Mouse (Mus musculus): ENCODE measurements at regions not wholly inside any gene's neighbourhood (a gene's known extent, or its start where the extent isn't known, plus 50 kb on each side); places are given as distances from the start of the nearest gene placed in this dataset.

DNA sequence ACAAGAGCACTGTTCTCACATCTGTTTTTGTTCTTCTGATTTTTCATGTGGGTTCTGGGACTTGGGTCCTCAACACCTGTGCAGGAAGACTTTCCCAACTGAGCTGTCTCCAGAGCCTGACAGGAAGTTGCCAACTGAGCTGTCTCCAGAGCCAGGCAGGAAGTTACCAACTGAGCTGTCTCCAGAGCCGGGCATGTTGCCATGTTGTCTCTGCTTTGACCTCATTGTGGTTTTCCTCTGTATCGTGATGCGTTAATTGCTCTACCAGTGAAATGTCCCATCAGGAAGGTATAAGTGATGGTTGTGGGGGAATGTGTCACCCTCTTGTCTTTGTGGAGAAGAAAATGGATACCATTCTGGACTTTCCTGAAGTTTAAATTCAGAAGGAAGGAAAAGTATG is 54.4 kb upstream of the Olfm4 start:
- no peak for DNase-seq (ENCODE audit: extremely low spot score in 1 of 2, low spot score in 1 of 2)

DNA sequence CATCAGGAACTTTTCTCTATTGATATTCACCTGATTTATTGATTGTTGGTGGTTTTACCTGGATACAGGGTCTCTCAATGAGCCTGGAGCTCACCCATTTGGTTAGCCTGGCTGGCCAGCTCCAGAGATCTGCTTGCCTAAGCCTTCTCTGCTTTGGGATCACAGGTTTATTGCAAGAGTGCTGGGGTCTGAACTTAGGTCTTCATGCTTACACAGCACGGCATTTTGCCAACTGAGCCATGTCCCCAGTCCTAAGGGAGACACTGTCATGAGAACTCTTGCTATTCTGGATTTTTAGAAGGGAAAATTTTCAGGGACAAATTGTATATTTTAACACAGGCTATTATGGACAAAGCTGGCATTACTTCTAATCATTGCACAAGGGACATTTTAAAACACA is 56.7 kb upstream of the Olfm4 start:
- no peak for DNase-seq (ENCODE audit: extremely low spot score in 1 of 2, low spot score in 1 of 2)

DNA sequence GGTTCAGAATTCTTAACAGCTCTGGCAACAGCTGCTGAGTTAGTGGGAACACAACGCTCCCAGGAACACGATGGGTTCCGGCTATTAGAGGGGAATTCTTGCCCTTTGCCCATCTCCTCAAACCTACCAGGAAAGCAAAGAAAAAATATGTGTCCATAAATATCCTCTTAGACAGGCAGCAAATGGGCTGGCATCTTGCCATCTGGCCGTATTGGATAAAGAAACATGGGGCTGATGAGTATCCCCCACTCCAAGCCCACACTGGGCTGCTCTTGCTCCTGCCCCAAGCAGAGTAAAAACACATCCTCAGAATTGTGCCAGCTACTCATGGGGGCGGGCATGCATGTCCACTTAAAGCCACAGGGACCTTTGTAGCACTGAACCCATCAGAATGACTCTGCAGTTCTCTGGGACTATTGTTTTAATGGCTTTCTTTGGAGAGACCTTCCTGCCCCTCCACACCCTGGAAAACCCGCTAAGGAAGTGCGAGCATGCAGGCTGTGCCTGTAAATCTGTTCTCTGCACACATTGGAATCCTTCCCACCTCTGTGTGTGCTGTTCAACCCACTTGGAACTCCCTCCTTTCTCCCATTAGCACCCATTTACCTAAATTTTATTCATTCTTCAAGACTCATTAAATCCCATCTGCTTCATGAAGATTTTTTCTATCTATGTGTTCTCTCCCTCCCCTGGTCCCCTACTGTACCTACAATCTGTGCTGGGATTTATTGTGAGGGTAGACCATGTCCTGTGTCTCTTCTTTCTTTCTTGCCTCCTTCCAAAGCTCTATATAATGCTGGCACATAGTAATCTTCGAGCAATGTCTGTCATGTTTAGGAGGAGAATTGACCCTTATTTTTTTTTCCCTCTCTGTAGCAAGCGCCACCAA is 66.7 kb upstream of the Olfm4 start:
- peak in 1 of 2 experiments; percentile 40 for DNase-seq (ENCODE audit: extremely low spot score in 1 of 2, low spot score in 1 of 2)

DNA sequence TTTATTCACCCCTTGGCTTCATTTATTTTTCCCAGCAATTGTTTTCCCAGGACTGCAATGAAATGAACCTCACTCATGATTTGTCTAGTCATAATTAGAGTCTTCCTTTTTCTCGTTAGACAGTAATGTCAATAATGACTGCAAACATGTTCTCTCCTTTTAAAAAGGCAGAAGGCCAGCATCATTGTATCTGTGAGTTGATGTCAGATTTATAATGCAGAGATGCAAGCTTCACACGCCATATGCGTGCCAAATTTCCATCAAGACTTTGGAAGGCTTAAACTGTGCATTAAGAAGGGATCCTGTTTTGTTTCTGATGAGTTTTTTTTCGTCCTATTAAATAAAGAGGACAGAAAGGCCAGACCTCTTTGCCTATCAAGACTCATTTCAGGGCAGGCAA is 68.9 kb upstream of the Olfm4 start:
- DNase-seq (ENCODE audit: extremely low spot score in 1 of 2, low spot score in 1 of 2), result no peak

DNA sequence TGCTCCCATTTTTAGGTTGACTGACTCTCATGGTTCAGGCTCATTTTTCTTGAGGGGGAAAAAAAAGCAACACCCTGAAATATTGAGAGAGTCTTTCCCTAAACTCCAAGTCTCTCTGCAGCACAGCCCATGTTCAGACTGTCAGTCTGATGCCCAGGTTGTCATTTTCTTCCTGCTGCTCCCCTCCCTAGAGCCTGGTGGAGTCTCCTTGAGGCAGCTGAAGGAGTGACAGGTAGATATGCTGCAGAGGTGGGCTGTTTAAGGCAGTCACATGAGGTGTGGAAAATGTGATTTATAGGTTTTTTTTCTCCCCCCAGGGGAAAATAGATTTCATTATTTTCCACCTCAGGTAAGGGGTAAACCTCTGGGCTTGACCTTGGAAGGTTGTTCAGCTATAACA is 70.6 kb upstream of the Olfm4 start:
- DNase-seq (ENCODE audit: extremely low spot score in 1 of 2, low spot score in 1 of 2), result no peak

DNA sequence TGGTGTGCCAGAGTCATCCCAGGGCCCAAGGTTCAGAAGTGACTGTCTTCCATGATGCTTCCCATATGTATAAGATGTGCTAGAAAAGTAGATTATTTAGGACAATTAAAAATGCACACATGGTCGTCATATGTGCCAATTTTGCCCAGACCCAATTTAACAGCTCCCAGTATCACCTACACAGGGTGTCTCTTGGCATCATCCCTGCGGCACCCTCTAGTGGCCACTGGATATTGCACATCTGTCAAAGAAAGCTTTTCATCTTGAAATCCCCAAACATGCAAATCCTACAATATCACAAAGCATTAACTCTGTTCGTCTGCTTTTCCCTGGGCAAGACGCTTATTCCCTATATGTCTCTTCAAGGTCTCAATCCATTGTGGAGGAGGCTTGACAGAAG is 71.3 kb upstream of the Olfm4 start:
- peak; percentile 44 to 85 for DNase-seq (ENCODE audit: extremely low spot score in 1 of 2, low spot score in 1 of 2)

DNA sequence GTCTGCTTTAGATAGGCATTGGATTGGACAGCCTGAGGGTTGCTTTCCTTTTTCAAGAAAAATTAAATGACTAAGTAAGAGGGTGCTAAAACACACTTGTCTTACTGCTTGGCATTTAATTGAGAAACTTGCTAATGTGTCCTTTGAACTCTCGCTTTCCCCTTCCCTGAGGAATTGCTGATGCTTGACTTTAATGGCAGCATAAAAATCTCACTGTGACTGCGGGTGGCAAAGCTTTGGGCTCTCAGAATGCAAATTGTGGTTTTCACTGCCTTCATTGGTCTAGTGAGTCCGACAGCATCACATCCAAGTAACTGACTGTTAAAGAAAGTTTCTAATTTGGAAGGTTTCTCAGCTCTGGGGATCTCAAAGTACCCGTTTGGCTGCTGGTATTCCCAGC is 76.1 kb upstream of the Olfm4 start:
- DNase-seq (ENCODE audit: extremely low spot score in 1 of 2, low spot score in 1 of 2), result no peak

DNA sequence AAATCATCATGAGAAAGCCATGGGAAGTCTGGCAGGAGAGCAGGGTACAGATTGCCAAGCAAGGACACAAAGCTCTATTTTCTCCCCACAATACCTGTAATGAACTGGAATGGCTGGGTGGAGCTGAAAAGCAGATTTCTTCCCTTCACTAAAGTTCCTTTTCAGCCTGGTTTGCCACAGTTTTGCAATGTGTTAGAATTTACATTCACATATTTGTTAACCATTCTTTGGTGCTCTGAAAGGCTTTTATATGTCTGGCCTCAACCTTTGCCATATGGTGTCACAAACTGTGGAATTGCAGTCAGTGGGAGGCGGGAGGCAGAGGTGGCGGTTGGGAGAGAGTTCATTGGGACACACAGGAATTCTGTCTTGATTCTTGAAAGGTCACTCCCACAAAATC is 78.3 kb upstream of the Olfm4 start:
- no peak for DNase-seq (ENCODE audit: extremely low spot score in 1 of 2, low spot score in 1 of 2)

DNA sequence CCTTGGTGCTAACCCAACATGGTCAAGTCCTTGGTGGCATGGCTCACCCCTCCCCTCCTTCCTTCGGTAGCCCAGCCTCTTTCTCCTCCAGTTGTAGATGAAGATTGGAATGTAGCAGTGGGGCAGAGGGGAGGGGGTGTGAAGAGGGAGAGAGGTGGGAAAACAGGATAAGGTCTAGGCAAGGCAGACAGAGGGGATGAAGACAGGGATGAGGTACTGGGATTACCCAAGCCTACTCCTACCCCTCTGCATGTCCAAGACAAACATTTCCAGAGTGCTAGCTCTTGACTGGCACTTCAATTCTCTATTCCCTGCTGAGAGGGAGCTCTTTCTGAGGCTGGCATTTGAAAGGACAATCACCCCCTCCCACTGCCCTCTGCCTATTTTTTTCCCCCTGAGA is 81.5 kb upstream of the Olfm4 start:
- DNase-seq (ENCODE audit: extremely low spot score in 1 of 2, low spot score in 1 of 2), result no peak

DNA sequence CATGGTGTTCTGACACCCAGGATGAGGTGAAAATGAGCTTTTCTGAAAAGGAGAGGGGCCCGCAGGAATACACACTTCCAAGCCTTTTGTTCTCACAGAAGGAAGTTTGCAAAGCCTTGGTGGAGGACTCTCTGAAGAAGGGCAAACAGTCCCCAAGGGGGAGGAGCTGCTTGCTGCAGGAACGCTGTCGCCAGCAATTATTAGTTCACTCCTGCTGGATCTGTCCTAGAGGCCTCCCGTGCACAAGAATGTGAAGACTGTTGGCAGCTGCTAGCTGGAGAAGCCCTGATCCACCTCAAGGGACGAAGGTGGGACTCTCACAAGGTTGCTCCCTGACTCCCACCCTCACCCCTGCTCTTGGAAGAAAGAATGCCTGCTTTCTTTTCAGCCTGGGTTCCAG is 85.6 kb upstream of the Olfm4 start:
- no peak for DNase-seq (ENCODE audit: extremely low spot score in 1 of 2, low spot score in 1 of 2)

DNA sequence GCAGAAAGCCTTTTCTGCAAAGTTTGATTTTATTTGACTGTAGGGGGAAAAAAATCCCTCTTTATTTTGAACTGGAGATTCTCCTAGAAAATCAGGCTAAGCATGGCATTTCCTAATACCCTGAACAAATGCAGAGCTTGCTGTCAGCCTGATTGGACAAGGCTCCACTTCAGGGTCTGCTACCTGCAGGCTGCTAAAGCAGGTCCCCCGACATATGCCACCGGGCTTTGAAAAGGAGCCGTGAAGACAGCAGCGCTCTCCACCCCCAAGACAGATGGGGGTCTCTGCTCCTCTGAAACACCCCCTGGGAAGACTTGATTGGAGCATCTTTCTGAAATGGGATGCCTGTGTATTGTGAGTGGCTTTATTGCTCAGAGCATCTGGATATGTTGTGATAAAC is 90.6 kb upstream of the Olfm4 start:
- DNase-seq (ENCODE audit: extremely low spot score in 1 of 2, low spot score in 1 of 2), result no peak

DNA sequence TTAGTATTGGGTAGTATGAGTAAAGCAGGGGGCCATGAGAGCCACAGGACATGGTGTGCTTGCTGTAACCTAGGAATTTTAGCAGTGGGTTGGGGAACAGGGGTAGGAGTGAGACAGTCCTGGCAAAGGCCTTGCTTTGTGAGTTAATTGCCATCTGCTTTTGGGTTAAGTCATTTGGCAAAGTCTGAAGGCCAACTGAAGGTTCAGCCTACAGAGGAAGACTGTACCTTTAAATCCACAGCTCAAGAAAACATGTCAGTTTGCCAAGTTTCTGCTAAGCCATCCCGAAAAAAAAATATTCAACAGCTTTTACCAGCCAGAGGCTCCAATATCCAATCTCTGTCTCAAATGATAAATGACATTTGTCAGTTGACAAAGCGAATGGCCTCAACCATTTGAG is 93.2 kb upstream of the Olfm4 start:
- DNase-seq (ENCODE audit: extremely low spot score in 1 of 2, low spot score in 1 of 2), result no peak

DNA sequence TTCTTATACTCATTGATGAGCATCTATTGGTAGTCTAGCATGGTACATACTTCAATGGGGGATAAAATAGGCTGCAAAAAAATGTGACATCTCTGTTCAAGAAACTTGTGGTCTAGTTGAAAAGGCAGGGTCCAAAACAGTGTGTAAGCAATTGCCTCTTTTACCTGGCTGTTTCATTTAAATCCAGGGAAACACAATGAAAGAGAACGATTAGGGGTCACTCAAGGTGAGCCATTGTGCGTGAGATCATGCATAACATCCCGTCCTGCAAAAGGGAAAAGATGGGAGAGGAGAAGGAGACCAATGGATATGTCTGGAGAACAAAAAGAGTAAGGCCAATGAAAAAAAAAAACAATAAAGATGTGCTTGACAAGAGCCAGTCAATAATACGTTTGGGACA is 93.6 kb upstream of the Olfm4 start:
- DNase-seq (ENCODE audit: extremely low spot score in 1 of 2, low spot score in 1 of 2), result no peak

DNA sequence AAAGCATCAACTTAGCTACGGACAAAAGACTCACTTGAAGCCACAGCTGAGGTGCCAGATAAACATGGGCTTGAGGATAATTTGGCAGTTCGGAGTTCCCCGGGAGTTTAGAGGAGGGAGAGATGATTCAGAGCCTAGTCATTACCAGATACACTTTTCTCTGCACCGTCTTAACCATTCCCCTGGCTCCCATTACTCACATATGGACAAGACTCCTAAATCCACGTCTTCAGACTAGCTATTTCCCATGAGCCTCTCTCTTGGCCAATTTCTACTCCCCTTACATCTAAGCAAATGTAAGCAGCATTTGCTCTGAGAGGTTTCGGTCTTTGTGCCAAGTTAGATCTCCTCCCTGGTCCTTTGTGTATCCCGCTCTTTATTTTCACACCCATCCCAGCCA is 100.4 kb upstream of the Olfm4 start:
- DNase-seq (ENCODE audit: extremely low spot score in 1 of 2, low spot score in 1 of 2), result no peak

DNA sequence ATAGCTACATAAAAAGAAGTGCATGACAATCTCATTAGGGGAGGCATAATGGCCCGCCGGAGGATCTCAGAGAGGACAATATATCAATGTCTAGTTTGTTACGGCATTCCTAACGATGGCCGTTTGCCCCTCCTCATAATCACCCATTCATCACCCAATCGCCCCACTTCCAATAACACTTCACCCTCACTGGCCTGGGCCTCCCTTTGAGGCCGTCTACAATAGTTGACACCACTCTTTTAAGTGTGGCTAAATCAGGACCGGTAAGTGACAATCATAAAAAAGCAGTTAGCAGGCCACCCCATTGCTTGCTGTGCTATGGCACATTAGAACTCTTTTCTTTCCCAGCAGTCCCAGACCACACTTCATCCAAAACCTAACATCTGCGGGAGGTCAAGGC is 102.2 kb upstream of the Olfm4 start:
- no peak for DNase-seq (ENCODE audit: extremely low spot score in 1 of 2, low spot score in 1 of 2)

DNA sequence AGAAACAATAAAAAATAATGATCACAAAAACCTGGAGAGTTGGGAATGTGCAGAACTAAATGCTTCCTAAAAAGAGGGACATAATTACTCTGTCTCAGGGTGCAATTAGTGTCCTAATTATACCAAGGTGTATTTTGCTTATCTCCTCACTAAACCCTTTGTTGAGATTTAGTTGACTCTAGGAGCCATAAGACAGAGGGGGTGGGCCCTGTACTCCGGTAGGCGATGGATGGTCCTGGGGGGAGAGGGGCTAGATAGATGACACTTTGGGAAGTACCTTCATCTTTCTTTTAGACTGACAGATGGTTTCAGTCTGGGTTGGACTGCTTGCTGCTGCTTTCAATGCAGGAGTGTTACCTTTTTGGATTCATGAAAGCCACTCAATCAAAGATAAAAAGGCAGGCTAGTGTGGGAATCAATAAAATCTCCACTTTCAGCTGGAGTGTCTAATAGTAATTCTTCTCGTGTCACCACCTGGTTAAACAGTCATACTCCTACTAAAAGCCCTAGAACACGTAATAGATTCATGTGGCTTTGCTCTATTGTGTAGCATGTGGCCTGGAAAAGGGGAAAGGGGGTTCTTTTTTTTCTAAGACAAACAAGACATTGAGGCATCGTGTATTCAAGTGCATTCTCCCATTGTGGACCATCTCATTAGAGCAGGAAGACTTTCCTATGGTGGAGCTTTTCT is 103.7 kb upstream of the Olfm4 start:
- no peak for DNase-seq (ENCODE audit: extremely low spot score in 1 of 2, low spot score in 1 of 2)

DNA sequence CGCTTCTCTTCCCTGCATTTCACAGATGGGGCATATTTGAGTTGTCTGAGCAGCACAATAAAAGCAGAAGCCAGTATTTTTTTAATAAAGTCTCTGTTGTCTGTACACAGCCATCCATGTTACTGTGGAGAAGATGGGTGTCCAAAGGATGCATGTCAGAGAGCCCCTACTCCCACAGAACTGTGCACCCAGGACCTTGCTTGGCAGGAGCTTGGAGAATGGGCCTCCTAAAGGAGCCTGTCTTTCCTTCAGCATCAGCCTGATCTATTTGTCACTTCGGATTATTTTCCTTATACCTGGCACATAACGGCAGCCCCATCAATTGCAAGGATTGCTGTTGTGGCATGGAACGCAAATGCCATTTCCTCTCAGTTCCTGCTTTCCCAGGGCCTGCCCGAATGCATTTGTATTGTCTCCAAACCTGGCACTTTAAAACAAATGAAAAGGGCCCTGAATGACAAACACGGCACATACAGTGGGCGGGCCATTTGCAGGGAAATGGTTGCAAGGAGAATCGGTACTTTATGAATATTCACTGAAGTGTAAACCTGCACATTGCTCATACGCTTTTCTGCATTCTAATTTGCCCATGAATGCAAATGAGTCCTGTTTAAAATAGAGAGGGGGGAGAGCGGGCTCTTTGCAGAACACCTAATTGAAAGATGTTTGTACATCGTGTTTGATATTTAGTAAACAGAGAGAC is 104.4 kb upstream of the Olfm4 start:
- DNase-seq (ENCODE audit: extremely low spot score in 1 of 2, low spot score in 1 of 2), result peak in 1 of 2 experiments; percentile 12

DNA sequence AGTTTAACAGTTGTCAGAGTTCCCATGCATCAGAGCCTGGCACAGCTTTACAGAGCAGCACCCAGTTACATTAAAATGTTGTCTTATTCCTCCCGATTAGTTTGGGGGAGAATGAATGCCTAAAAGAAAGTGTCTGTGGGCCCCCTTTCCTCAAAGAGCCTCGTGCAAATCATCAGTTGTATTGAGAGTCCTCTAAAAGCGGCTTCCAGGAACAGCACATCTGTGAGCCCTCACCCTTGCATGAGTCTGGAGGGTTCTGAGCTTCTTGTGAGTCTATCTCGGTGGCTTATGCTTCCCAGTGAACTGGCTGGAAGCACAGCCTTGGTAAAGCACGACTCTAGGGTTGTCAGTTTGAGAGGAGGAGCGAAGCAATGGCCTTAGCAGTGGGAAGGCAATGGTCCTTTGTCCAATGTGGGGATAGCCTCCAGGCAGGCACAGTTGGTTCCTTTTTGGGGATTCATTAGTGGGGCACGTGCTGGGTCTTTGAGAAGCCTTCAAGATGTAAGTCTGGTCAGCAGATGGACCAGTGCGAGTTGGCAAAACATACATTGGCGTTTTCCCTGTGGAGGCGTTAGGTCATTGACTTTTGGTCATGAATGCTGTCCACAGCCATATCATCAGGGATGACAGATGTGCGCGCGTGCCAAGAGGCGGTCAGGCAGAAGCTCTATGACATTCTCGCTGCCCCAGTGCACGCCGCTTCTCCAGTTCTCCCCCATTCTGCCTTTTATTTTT is 105.4 kb upstream of the Olfm4 start:
- no peak for DNase-seq (ENCODE audit: extremely low spot score in 1 of 2, low spot score in 1 of 2)

DNA sequence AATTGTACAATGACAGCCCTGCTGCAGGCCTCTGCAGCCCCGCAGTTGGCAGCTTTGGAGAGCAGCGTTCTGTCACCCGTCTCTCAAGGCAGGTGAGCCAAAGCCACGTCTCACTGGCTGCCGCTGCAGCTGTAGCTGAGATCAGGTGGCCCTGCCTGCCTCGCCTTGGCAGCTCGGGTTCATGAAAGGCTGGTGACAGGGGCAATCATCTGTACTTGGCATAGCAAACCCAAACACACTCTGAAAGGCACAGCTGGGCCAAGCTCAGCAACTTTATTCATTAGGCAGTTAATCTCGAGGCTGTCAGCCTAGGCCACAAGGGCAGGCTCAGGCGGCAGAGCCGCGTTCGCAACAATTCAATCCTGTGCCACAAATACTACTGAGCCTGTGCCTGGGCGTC is 102.0 kb upstream of the Pcdh8 start:
- no peak for DNase-seq (ENCODE audit: extremely low spot score in 1 of 2, low spot score in 1 of 2)

DNA sequence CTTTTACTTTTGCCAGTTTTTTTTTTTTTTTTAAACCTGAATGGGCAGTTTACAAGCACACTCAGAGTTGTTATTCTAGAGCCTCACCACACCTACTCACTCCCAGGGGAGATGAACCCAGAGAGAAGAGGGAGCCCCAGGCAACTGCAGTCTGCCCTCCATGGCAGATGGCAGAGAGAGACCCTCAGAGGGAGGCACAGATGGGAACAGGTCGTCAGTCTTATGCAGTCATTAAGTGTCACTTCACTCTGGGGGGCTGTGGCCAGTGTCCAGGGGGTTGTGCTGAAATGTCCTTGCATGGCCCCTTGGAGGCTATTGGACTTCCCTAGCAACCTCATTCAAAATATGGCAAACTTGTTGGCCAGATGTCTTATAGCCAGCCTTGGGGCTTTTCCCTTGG is 101.3 kb upstream of the Pcdh8 start:
- DNase-seq (ENCODE audit: extremely low spot score in 1 of 2, low spot score in 1 of 2), result no peak

DNA sequence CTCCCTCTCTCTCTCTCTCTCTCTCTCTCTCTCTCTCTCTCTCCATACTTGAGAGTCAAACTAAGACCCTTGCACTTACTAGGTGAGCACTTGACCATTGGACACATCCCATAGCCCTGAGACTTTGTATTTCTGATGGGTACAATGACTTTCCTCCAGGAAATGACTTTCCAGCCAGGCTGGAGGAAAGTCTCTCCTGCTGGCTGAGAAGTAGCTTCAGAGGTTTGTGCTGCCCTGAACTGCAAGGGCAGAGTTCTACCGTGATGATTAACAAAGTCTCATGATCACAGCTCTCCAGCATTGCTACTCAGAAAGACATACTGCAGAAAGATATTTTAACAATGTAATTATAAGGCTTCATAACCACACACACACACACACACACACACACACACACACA is 98.2 kb upstream of the Pcdh8 start:
- DNase-seq (ENCODE audit: extremely low spot score in 1 of 2, low spot score in 1 of 2), result no peak

All from frontal cortex, adult 2 months (tissue).